9 mouse cellular contexts compared by ENCODE assay signal in the genomic region with DNA sequence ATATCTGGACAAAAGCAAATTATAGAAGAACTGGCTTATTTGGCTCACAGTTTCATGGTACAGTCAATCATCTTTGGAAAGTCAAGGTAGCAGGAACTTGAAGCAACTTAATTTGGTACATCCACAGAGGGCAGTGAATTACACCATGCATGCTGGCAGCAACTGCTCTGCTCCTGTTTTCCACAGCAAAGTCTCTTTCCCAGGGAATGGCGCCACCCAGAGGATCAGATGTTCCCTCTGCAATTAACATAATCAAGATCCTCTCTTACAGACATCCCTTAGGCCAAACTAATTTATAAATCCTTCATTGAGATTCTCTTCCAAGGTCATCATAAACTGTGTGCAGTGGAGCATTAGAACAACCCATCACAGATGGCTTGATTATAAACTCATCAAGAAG. TPM values are rescaled to one million over a fixed set of nuclear protein-coding genes. Genes with fewer than 3 reads are reported as not detected.
DNase-seq lines count a peak whose midpoint lies in the region; ATAC-seq lines count a peak whose summit lies in the region.
"Had no signal": no experiment of that assay in that cellular context is flagged by ENCODE, and none has a peak within 500 bp of the region (broad histone marks: within the 10 kb centered on the region; RNA-seq: fewer than 3 reads in every experiment).

No protein-coding gene starts in this region.

- H3K4me1 ChIP-seq in heart, embryonic 10.5 days: no peaks in the 10 kb centered on the region
- H3K4me1 ChIP-seq: liver, embryonic 13.5 days had no signal

- no peak overlapping the region for H3K27ac ChIP-seq in heart, embryonic 10.5 days
- H3K27ac ChIP-seq: liver, embryonic 13.5 days had no signal

- no peaks in the 10 kb centered on the region for H3K27me3 ChIP-seq in heart, embryonic 10.5 days (ENCODE audit: insufficient read depth, poor library complexity, severe bottlenecking)
- H3K27me3 ChIP-seq: liver, embryonic 13.5 days had no signal

- H3K9me3 ChIP-seq in heart, embryonic 10.5 days: no peaks in the 10 kb centered on the region
- H3K9me3 ChIP-seq: liver, embryonic 13.5 days had no signal

- DNase-seq in heart, adult 8-10 months (ENCODE audit: low spot score): peak; percentile 17
- no peak for DNase-seq in heart, embryonic 10.5 days (ENCODE audit: low spot score)
- peak; percentile 21 for DNase-seq in Muller cell, postnatal 12 days (ENCODE audit: inconsistent ontology term)
- DNase-seq in adrenal gland, postnatal 25 days: peak; percentile 23
- peak; percentile 62 to 69 for DNase-seq in layer of hippocampus, postnatal 10 days (ENCODE audit: low spot score in 2 of 2)
- no peak for DNase-seq in gastrocnemius, postnatal 4 days (ENCODE audit: low spot score in 2 of 2)
- no peak for DNase-seq in urinary bladder, postnatal 10 days (ENCODE audit: low spot score)
- DNase-seq: liver, embryonic 13.5 days had no signal

- WGBS in heart, embryonic 10.5 days: 26% methylated on average over 1 of the region's 1 CpGs

- no peak for ATAC-seq in CD4-positive, CD25-positive, alpha-beta regulatory T cell, adult 4 months

- no peaks in the 10 kb centered on the region for H3K36me3 ChIP-seq in heart, embryonic 10.5 days
- H3K36me3 ChIP-seq: liver, embryonic 13.5 days had no signal

- H3K4me3 ChIP-seq in heart, embryonic 10.5 days: no peak overlapping the region
- H3K4me3 ChIP-seq: liver, embryonic 13.5 days had no signal

RNA-seq across cellular contexts. Expression of gene Cyp2j5, which starts 16.3 kb away (rescaled TPM):
- not detected for total RNA-seq in heart, adult 8-10 months (2022)
- not detected in 2 replicates for polyA plus RNA-seq in heart, embryonic 10.5 days (2016; fragmentation: Nextera tagmentation; extraction: Ambion mirVana)
- 2.6 TPM in 1 of 2 replicates, not detected in the other for total RNA-seq in adrenal gland, postnatal 25 days (2021)
- not detected for total RNA-seq in layer of hippocampus, postnatal 10 days (2021)
- not detected for polyA plus RNA-seq in CD4-positive, CD25-positive, alpha-beta regulatory T cell, adult 4 months (2017; shearing (Covaris generic))
- total RNA-seq in gastrocnemius, postnatal 4 days (2021): under 1 TPM in 1 of 2 experiments, not detected in 1; 0.29 TPM

Comparison
In these comparisons a context has a peak if more than half of its experiments do, and no peak if none do; other contexts are left out.
1. DNase-seq: peak in heart, adult 8-10 months (single experiment), Muller cell, postnatal 12 days (single experiment), adrenal gland, postnatal 25 days (single experiment) and layer of hippocampus, postnatal 10 days (2 of 2); none in heart, embryonic 10.5 days (single experiment), gastrocnemius, postnatal 4 days (0 of 2) and urinary bladder, postnatal 10 days (single experiment).